Mouse (Mus musculus) c-Kit-negative CD71-positive TER-119-positive erythroid progenitor cells, embryonic 14.5 days (primary cell): ENCODE measurements around the gene Arf1.

ENCODE experiments used
- DNase-seq: peaks from one replicate; pipeline ENCODE4 v3.0.0-alpha.2; 2013; ENCODE audit warnings: low read depth, low spot score

The Arf1 gene

DNA sequence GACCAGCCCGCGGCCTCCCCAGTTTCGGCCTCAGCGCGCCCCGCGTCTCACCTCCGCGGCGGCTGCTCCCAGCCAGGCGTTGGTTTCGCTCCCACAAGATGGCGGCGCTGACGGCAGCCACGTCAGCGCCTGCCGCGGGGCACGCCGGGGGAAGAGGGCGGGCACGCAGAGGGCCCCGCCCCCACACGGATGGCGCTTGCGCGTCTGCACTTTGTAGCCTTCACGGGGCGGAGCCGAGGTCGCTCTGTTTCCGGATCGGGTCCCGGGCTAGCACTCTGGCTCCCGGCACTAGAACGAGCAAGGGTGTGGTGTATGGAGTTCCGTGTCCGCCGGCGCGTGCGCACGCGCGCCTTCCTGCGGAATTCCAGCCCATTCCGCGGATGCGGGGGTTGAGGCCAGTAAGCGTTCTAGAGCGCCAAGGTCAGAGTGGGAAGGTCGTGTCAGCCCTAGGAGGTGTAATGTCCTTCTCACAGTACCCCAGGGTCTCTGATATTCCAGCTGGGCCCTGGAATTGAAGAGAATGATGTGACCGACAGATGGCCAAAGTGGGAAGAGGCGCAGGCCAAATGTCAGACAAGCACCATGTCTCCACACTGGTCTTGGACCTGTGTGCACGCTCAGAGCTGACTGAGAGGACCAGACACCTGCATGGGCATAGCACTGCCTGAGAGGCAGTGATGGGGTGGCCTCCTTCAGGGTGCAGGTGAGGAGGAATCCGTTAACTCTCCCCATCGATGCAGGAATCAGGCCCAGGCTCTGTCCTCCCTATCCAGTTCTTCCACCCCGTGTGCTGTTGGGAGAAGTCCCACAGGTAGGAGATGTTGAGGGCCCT is at the start of gene Arf1:
Gene Arf1 (minus strand): TSS at position 149 of the 832 bp plus-strand sequence.
- DNase-seq = peak; percentile 94

DNA sequence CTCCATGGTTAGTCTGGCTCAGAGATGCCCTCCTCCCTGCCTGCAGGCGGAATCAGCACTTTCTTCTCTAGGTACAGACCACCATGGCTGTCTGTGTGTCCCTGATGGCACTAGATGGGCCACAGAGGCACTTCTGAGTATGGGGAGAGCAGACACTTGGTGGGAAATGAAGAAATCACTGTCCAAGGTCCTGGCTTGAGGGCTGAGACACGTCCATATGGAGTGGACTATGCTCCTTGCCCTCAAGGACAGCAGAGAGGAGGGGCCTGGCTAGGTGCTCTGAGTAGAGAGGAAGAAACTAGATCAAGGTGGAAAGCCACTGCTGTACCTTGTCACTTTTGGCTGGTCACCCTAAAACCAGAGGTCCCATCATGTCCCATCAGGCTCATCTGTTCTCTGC is 48.8 kb upstream of the Arf1 start:
- no peak for DNase-seq

DNA sequence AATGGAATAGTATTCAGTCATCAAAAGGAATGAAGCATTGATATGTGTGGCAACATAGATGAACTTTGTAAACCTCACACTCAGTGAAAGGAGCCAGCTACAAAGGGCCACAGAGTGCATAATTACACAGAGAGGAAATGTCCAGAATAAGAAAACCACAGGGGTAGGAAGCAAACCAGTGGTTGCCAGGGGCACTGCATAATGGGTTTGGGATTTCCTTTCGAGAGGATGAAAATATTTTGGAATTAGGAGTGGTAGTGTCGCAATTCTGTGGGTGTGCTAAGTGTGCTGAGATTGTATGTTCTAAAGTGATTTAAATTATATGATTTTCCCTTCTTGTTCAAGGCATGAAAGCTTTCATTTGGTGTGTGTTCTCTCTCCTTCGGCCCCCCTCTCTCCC is 46.1 kb upstream of the Arf1 start:
- no peak for DNase-seq

DNA sequence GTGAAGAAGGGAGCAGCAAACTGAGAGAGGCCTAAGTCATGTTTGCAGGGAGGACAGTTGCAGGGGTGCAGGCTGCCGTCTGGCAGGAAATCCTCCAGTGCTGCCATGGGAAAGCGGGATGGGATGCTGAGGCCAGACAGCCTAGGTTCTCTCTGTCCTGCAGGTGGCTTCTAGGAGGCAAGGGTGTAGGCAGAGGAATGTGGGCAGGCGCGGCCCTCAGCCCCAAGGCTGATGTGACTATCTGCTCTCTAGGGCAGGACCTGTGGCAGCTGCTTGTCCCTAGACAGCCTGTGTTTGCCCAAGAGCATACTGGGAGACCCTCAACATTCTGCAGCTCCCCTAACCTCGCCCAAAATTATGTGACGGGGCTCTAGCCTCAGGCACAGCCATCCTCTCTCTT is 38.7 kb upstream of the Arf1 start:
- DNase-seq = no peak

DNA sequence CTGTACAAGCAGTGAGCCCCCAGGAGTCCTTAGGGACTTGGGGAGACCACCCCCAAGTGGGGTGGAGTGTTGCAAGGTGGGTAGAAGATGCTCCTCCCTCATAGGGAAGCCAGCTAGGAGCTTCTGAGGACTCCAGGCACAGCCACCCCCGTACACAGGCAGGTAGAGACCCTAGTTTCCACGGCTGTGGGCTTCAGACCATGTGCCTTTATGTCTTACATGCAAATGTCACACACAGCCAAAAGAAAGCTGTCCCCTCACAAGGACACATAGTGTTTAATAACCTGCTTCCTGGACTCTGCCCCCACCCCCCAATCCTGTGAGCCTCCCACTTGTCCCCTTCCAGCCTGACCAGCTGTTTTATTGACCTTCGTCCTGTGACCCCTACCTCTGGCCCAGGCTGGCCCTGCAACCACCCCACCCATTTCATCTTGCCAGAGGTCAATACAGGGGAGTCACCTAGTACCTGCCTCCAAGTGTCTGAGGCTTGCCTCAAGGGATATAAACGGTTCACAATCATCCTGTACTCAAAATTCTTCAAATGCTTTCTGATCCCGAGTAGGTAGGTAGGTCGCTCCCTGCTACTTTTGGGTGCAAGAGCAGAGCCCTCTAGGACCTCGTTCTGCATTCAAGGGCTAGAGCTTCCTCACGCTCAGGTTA is 37.2 kb upstream of the Arf1 start:
- no peak for DNase-seq

DNA sequence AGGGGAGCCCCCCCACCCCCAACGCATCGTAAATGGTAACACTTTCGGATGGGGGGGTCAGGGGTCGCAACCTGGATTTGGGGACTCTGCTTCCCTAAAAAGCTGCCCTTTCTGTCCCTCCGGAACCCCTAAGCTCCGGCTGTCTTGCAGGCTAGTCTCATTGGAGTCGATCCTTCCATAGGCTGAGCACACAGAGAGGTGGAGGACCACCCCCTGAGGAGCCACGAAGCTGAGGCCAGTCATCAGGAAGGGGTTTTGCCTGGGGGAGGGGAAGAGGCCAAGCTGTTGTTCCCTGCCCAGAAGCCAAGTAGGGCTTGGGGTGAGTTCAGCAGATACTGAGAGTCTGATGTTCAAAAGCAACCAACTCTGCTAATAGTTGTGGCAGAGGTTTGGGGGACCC is 36.5 kb upstream of the Arf1 start:
- no peak for DNase-seq

DNA sequence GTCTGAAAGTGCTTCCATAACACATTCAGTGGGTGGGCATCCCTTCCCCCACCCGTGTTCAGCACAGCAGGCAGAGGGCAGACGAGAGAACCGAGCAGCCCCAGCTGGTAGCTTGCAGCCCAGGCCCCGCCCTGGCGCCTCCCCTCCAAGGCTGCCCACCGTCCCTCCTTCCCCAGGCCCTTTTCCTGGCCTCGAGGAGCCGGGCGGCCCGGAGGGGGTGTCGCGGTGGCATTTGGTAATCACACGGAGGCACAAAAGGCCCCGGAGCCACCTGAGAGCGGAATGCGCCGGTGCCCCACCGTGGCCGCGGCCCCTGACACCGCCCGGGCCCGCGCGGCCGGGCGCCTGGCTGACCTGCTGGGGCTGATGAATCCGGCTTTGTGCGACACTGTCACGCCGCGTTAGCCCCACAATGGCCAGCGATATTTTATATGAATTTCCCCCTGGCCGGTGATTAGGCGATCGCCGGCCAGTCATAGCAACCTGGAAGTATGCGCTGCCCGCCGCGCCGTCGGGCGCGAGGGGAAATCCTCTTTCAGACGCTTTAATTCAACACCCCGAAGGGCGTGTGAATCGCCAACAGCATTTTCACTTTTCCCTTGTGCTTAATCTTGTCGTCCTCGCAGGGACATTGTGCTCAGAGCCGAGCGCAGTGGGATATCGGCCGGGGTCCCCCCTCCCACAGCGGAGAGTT is 35.9 kb upstream of the Arf1 start:
- no peak for DNase-seq

DNA sequence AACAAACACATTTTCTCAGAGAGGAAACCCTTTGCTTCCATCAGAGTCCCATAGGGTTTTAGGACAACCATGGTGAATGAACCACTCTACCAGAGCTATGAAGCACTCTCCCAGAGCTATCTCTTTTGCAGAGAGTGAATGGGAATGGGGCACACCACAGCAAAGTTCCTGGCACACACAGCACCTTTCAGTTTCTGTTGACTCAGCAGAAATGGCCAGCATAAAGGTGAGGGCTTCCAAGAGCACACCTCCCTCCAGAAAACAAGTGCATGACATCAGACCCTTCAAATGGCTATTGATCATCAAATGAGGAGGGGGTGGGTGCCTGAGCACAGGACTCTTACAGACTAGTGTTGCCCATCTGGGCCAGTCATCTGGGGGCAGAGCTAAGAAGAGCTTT is 34.2 kb upstream of the Arf1 start:
- DNase-seq = peak; percentile 21

DNA sequence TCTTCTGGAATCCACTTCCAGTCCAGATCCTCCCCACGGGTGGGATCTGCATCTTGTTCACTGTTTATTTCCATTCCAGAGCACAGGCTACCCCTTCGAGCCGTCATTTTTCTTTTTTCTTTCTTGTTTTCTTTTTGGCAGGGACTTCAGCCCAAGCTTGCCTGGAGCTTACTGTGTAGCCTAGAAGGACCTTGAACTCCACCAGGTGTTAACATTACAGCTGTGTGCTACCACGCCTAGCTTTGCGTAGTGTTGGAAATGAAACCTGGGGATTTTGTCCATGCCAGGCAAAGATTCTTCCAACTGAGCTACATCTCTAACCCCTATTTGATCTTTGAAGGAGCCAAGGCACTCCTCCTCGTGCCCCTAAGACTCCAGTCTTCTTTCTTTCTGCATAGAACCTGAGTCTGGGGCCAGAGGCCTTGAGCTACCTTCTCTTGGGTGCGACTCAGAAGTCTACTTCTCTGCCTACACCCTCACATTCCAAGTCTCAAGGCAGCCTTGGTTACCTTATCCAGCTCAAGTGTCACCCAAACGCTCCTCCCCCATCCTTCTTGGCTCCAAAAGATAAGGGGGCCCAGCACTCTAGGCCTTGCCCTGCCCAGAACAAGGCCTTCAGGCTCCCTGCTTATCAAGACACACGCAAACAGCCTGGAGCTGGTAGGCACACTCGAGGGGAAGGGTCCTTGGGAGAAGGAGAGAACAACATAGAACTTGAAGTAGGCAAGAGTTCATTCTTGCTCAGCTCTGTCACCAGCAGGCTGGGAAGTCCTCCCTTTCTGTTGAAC is 32.8 kb upstream of the Arf1 start:
- peak; percentile 85 for DNase-seq

DNA sequence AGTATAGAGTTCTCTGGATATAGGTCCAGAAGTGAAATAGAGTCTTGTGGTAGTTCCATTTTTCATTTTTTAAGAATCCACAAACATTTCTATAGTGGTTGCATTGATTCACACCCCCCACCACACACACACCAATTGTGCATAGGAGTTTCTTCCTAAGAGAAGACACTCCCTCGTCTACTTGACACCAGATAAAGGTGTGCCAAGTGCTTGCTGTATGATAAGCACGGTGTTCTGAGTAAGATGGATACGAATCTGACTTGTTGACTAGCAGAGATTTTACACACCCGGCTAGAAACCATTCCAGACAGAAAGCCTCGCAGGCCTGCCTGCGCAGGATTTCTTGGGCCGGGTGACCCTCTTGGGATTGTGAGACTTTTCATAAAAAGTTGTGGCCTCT is 31.6 kb upstream of the Arf1 start:
- peak; percentile 35 for DNase-seq

DNA sequence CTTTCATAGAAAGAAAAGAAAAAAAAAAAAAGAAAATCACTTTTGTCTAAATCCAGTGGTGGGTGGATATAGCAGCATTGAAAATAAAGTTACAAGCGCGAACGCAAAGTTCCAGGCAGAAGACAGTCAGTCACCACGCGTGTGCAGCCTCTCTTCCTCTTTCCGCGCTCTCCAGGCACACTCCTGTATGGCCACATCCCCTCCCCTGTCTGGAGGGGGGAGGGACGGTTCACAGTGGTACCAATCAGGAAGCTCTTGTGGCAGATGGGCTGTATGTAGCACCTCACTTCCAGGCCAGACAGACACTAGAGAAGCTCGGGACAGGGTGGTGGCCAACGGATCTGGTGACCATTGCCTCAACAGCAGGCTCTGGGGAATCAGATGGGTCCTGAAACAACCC is 20.0 kb upstream of the Arf1 start:
- DNase-seq = no peak

DNA sequence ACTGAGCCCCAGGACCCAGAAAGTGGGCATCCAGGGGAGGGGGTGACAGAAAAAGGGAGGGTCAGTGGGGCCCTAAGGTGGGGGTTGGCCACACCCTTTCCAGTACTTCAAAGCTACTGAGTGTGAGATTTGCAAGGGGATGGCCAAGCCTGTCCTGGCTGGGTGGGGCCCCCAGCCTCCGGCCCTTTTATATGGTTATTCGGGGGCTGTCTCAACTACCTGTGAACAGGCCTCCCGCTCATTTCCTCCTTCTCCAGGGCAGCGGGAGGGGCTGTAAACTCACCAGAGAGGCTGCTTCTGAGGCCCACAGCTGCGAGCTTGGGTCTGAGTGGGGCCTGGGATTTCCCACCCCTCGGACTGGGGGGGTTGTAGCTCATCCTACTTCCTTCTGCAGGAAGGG is 15.8 kb upstream of the Arf1 start:
- DNase-seq = no peak

DNA sequence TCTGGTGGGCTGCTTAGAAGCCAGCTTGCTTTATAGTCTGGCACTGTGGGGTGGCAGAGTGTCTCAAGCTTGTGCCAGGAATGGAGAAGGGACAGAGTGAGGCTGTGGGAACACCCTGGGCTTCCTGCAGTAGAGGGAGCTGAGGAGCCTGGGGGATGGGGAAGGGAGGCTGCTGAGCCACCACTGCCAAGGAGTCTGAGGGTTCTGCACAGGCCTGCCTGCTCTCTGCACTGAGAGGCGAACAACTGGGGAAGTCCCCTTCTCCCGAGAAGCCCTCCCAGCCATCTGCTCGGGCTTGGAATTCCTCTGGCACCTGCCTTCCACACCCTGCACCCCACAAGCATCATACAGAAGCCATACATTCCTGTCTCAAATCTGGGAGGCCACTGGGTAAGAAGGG is 13.8 kb upstream of the Arf1 start:
- no peak for DNase-seq

DNA sequence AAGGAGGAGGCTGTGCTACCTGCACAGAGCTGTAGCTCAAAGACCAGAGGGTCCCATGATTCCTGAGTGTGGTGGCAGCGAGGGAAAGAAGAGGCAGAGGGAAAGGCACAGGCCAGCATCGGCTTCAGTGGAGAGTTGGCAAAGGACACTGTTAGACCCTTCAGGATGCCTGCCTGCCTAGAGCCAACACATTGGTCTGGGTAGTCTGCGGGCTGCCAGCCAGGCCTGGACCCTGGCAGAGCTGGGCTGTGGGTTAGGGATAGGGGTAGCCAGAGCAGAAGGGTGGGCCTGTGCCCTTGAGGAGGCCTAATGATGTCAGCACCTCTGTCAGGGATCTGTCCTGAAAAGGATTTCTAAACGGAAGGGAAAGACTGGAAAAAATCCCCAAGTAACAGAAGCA is 11.7 kb upstream of the Arf1 start:
- no peak for DNase-seq

DNA sequence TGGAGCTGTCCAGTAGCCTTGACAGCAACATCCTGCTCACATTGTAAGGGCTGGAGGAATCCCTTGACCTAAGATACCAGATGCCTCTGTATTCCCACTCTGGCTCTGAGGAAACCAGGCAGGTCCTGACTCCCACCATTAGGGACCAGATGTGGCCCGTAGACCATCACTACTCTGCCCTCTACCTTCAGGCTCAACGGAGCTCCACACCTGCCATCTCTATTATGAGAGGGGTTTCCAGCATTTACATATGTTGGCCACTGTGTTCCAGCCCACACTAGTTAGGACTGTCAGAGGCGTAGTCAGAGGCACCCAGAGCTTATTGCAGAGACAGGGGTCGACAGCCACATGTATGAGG is 11.3 kb upstream of the Arf1 start:
- DNase-seq = no peak

DNA sequence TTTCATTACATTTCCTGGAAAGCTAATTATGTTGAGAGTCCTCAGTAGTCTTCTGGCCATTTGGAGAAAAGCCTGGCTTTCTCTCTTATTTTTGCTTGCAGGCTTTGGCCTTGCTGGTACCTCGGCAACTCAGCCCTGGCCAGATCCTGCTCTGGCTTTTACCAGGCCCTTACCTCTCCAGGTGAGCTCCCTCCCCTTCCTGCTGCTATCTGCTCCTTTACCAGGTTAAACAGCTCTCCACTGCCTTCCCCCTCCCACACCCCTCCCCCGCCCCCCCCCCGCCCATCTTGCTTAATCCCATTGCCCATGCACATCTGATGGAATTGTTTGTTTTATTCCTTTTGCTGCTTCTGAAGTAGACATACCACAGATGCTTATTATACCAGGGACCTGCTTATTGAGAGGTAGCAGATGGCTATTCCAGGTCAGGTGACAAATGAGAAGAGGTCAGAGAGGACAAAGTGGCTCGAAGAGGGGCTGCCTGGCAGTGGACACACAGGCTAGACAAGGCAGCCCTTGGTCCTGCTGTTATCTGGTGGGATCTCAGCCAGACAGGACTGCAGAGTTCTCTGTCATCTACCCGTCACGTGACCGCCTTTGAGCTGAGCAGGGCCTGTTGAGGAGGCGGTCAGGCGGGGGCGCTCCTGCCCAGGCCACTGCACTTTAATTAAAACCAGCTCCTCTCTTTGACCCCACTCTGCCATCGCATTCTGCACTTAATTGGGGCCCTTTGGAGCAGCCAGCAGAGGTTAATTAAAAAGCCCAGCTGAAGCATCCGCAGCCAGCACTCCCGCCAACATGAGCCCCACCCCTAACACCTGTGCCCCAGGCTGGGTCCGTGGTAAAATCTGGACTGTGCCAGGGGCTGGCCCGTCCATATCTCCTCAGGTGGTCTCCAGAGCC is 10.7 kb upstream of the Arf1 start:
- DNase-seq = no peak

DNA sequence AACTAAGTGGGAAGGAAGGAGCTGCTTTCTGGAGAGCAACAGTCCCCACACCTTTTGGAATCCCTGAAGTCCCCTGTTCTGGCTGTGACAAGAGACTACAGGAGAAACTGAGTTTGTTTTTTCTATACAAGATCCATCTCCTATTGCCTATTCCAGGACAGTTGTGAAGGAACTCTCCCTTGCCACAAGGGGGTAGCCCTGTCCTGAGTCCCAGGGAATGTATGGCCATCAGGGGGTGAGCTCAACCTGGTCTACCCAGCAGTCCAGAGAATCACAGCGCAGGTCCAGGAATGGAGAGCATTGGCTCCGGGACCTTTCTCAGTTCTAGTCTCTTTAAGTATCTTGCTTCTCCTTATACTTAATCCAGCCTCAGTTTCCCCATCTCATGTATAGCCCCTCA is 4.7 kb upstream of the Arf1 start:
- DNase-seq = no peak

DNA sequence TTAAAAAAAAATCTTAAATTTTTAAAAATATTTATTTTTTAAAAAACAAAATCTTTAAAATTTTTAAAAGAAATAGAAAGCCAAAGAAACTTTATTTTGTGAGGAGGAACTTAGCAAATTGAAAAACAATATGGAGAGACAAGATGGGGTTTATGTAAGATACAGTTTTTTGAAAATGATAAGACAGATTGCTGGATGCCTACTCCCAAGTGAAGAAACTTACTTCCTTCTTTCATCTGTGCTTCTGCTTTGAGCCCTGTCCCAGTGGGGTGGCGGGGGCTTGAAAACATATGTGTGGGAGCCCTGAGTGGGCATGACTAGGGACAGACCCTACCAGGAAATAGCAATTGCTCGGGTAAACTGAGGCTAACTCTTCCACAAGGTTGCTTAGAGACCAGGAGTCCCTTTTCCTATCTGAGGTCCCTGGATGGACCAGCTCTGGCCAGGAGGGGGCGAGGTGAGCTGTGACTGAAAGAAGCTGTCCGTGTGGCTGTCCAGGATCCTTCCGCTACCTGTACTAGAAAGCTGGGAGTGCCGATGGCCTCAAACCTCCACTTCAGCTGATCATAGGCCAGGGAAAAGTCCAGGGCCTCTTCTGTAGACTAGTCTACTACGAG is 2.2 kb upstream of the Arf1 start:
- no peak for DNase-seq

DNA sequence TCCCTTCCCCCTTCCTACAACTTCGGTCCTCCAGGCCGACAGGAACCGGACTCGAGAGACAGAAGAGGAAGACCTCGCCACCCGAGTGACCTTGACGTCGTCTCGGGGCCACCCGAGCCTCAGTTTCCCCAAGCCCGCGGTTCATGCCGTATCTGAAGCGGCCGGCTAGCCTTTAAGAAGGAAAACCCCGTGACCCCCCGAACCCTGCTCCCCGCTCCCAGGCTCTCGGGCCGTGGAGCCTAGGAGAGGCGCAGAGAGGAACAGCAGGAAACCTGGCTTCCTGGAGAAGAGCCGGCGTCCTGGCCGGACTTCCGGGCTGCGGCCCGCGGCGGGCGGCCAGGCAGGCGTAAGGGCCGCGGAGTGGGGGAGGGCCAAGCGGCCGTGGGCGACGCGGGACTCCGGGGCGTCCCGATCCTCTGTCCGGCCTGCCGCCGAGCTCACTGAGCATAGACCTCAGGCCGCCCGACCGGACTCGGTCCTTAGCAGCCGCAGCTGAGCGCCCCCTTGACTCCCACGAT is 407 bp downstream of the Arf1 start:
- no peak for DNase-seq
